Mouse (Mus musculus) hindbrain, embryonic 14.5 days (tissue): ENCODE results near the gene Zp3r. TPM values are rescaled to one million over a fixed set of nuclear protein-coding genes. Genes with fewer than 3 reads are reported as not detected.

Experiments used
- ATAC-seq: fragments of 200-750 bp; cut with Nextera tagmentation; 2 replicates; pipeline ENCODE4 v1.8.0; 2017; ENCODE audit warnings: moderate number of reproducible peaks, mild to moderate bottlenecking, moderate TSS enrichment, moderate library complexity; ENCODE audit not compliant: low FRiP score
- DNase-seq: peaks from one replicate; pipeline ENCODE4 v3.0.0-alpha.2; 2015; ENCODE audit warnings: low spot score
- H3K27ac ChIP-seq: fragments of 300-500 bp; sonication (generic); 2 replicates; pipeline ENCODE4 v1.5.1; 2014; ENCODE audit warnings: mild to moderate bottlenecking, moderate library complexity
- H3K27me3 ChIP-seq: fragments of 300-500 bp; sonication (generic); 2 replicates; pipeline ENCODE4 v1.6.1; 2014; ENCODE audit warnings: mild to moderate bottlenecking, low read length, mixed read lengths; ENCODE audit not compliant: control insufficient read depth, insufficient read depth
- H3K36me3 ChIP-seq: fragments of 300-500 bp; sonication (generic); replicated peaks from 2 replicates; pipeline ENCODE4 v1.6.1; 2014; ENCODE audit not compliant: control insufficient read depth, insufficient read depth
- H3K4me1 ChIP-seq: fragments of 300-500 bp; sonication (generic); replicated peaks from 2 replicates; pipeline ENCODE4 v1.6.1; 2014; ENCODE audit warnings: antibody characterized with exemption, low read length, mixed read lengths; ENCODE audit not compliant: control insufficient read depth, insufficient read depth
- H3K4me2 ChIP-seq: fragments of 300-500 bp; sonication (generic); replicated peaks from 2 replicates; pipeline ENCODE4 v1.6.1; 2014; ENCODE audit warnings: mild to moderate bottlenecking, moderate library complexity
- H3K4me3 ChIP-seq: fragments of 300-500 bp; sonication (generic); replicated peaks from 2 replicates; pipeline ENCODE4 v1.5.1; 2014; ENCODE audit warnings: mild to moderate bottlenecking, low read length
- H3K9ac ChIP-seq: fragments of 300-500 bp; sonication (generic); 2 replicates; pipeline ENCODE4 v1.6.1; 2014
- H3K9me3 ChIP-seq: fragments of 300-500 bp; sonication (generic); 2 replicates; pipeline ENCODE4 v1.6.1; 2016; ENCODE audit warnings: low read length; ENCODE audit not compliant: control insufficient read depth
- WGBS: fragments of 180-500 bp; shearing (Covaris S2); extraction: QIAGEN DNeasy Blood & Tissue Kit; methylation state at CpG from one replicate; pipeline ENCODE4 v1.1.7; 2014; 5-methylcytosine and 5-hydroxymethylcytosine counted together
- polyA plus RNA-seq: library from polyadenylated mRNA; unstranded; fragments of >200 nt; fragmentation: Nextera tagmentation; extraction: Ambion mirVana; gene quantifications from 2 replicates; pipeline ENCODE4 v1.2.1, GENCODE M21; 2014

The Zp3r gene
- polyA plus RNA-seq, 1 experiment from 2014 or later: not detected

DNA sequence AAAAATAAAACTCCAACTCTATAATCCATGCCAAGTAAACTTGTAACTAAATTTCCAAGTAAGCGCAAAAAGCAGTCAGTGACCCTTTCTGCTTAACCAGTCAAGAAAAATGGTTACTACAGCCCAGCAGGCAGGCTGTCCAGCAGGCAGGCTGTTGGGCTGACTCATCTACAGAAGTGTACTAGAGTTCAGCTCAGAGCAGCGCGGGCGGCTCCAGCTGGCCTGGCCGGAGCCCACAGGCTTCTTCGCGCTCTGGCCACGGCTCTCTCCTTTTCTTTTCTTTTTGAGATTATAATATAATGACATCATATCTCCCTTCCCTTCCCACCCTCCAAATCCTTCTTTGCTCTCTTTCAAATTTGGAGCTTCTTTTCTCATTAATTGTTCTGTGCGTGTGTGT is 40.8 kb downstream of the Zp3r start:
- H3K9me3 ChIP-seq: no peaks in the 10 kb centered on the region
- H3K27ac ChIP-seq: no peak overlapping the region
- H3K36me3 ChIP-seq: no peaks in the 10 kb centered on the region
- H3K4me1 ChIP-seq: no peaks in the 10 kb centered on the region
- DNase-seq: no peak
- no peak overlapping the region for H3K4me3 ChIP-seq
- 82% methylated on average over 9 of the region's 9 CpGs for WGBS
- no peak overlapping the region for H3K4me2 ChIP-seq
- no peaks in the 10 kb centered on the region for H3K27me3 ChIP-seq
- H3K9ac ChIP-seq: no peak overlapping the region
- ATAC-seq: no peak

GRCm38 (mm10) chr1:130576389-130576788 is 53.0 kb downstream of the Zp3r start:
- Histone ChIP-seq H3K4me1 (no peaks in the 10 kb centered on the region), H3K9me3 (no peaks in the 10 kb centered on the region), H3K4me2 (no peak overlapping the region), H3K9ac (no peak overlapping the region), H3K27ac (no peak overlapping the region), H3K27me3 (no peaks in the 10 kb centered on the region), H3K36me3 (no peaks in the 10 kb centered on the region), H3K4me3 (no peak overlapping the region)
- DNase-seq: no peak
- no peak for ATAC-seq
- WGBS: 69% methylated on average over 4 of the region's 4 CpGs

GRCm38 (mm10) chr1:130575962-130576361 is 53.5 kb downstream of the Zp3r start:
- DNase-seq: peak; percentile 69
- H3K4me2 ChIP-seq: no peak overlapping the region
- no peak for ATAC-seq
- no peaks in the 10 kb centered on the region for H3K36me3 ChIP-seq
- H3K4me1 ChIP-seq: no peaks in the 10 kb centered on the region
- no peak overlapping the region for H3K9ac ChIP-seq
- no peak overlapping the region for H3K4me3 ChIP-seq
- no peaks in the 10 kb centered on the region for H3K27me3 ChIP-seq
- H3K9me3 ChIP-seq: no peaks in the 10 kb centered on the region
- H3K27ac ChIP-seq: no peak overlapping the region

- no peak for DNase-seq
Observed at GRCm38 (mm10) chr1:130551407-130552249, 77.8 kb downstream of the Zp3r start.

GRCm38 (mm10) chr1:130550242-130551167 is 78.9 kb downstream of the Zp3r start:
- no peaks in the 10 kb centered on the region for H3K27me3 ChIP-seq
- H3K4me2 ChIP-seq: no peak overlapping the region
- WGBS: 68% methylated on average over 19 of the region's 19 CpGs
- no peak for DNase-seq
- no peak overlapping the region for H3K9ac ChIP-seq
- no peak overlapping the region for H3K27ac ChIP-seq
- no peaks in the 10 kb centered on the region for H3K9me3 ChIP-seq
- no peaks in the 10 kb centered on the region for H3K36me3 ChIP-seq
- no peak for ATAC-seq
- H3K4me1 ChIP-seq: no peaks in the 10 kb centered on the region
- H3K4me3 ChIP-seq: no peak overlapping the region

More at GRCm38 (mm10) chr1:130551407-130552249, 77.8 kb downstream of the Zp3r start:
- Histone ChIP-seq H3K4me3 (no peak overlapping the region), H3K4me2 (no peak overlapping the region), H3K36me3 (no peaks in the 10 kb centered on the region), H3K9ac (no peak overlapping the region), H3K9me3 (no peaks in the 10 kb centered on the region), H3K27ac (no peak overlapping the region), H3K4me1 (no peaks in the 10 kb centered on the region), H3K27me3 (no peaks in the 10 kb centered on the region)
- no peak for ATAC-seq
- 70% methylated on average over 5 of the region's 5 CpGs for WGBS

DNA sequence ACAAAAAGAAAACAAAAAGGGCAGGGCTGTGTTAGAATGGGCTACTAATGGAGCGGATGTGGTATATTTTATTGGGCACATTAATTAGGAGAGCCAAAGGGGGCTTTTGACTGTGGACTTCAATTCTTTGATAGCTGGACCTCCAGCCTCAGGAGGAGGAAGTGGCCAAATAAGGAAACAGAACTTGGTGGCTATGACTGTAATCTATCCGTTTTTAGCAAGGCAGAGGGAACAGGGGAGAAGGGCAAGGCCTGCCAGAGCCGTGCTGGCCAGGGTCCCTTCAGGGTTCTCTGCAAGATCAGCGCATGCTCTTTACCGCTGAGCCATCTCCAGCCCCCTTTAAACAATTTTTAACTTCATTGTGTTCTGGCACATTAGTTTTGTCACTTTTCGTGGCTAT is 79.7 kb downstream of the Zp3r start:
- WGBS: 82% methylated on average over 6 of the region's 6 CpGs

DNA sequence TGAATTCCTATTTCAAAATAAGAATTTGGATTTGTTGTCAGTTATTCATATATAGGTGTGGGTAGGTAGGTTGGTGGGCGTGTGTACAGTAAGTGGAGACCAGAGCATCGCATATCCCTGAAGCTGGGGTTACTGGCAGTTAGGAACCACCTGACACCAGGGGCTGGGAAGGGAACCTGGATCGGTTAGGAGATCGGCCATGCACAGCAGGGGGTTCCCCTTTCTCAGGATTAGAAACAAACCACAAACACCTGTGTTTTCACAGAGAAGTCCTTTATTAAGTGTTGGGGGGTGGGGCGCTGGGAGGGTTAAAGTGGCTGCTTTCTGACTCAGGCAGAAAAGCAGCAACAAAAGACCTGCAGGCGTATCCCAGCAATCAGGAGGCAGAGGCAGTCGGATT is 80.3 kb downstream of the Zp3r start:
- Histone ChIP-seq H3K27ac (no peak overlapping the region), H3K36me3 (no peaks in the 10 kb centered on the region), H3K9ac (no peak overlapping the region), H3K9me3 (no peaks in the 10 kb centered on the region), H3K4me2 (no peak overlapping the region), H3K27me3 (no peaks in the 10 kb centered on the region), H3K4me1 (no peaks in the 10 kb centered on the region), H3K4me3 (no peak overlapping the region)
- ATAC-seq (no peak), DNase-seq (no peak)
- 62% methylated on average over 7 of the region's 7 CpGs for WGBS

More for the DNA sequence above, 79.7 kb downstream of the Zp3r start:
- ATAC-seq (no peak), DNase-seq (no peak)
- Histone ChIP-seq H3K9ac (no peak overlapping the region), H3K27ac (no peak overlapping the region), H3K9me3 (no peaks in the 10 kb centered on the region), H3K27me3 (no peaks in the 10 kb centered on the region), H3K4me1 (no peaks in the 10 kb centered on the region), H3K36me3 (no peaks in the 10 kb centered on the region), H3K4me2 (no peak overlapping the region), H3K4me3 (no peak overlapping the region)

DNA sequence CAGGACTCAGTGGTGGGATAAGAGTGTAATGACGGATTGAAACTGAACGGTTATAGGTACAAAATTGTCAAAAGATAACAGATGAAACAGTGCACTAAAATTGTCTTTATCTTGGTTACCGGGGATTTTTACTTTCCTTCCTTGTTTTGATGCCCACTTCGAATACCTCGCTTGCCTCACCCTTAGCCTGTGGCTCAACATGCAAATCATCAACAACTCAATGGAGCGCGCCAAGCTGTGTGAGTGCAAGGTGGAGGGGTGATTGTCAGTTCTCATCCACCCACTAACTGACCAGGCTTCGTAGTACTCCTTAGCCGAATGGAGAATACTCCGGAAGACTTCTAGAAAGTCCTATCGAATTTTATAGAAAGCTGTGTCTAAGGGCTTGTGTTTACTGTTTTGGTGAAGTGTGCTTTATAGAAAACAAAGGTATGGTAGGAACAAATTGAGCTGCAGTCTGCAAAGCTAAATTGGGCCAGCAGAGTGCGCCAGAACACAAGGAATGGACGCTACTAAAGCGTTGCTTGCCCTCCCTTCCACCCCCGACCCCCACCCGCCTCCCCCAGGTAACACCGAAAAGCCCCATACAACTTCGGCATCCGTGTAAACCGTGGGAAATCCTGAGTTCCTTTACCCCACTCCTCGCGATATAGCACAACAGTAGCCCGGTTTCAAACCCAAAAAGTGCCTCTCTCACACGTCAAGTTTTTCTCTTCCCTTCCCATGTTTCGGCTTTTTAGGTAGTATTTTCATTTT is 81.6 kb downstream of the Zp3r start:
- peak overlapping the region; percentile 45 for H3K4me2 ChIP-seq
- H3K27me3 ChIP-seq: no peaks in the 10 kb centered on the region
- no peaks in the 10 kb centered on the region for H3K9me3 ChIP-seq
- DNase-seq (peak; percentile 80), ATAC-seq (peak; percentile 37; the same call in 1 of the 2 replicates)
- no peak overlapping the region for H3K9ac ChIP-seq
- 28% methylated on average over 25 of the region's 25 CpGs for WGBS
- peak overlapping the region; percentile 8; the same call in 1 of the 2 replicates for H3K4me3 ChIP-seq
- no peak overlapping the region for H3K27ac ChIP-seq
- H3K36me3 ChIP-seq: no peaks in the 10 kb centered on the region
- H3K4me1 ChIP-seq: no peaks in the 10 kb centered on the region
